Mouse (Mus musculus) retina, postnatal 7 days (tissue): ENCODE measurements around the gene Pax5.

ENCODE experiments used
- DNase-seq: peaks from one replicate; pipeline ENCODE4 v3.0.0-alpha.2; 2012; ENCODE audit warnings: low read depth, low spot score

The Pax5 gene

GRCm38 (mm10) chr4:44543880-44544279, 166.4 kb downstream of the Pax5 start:
- DNase-seq: no peak

GRCm38 (mm10) chr4:44542101-44542500, 168.2 kb downstream of the Pax5 start:
- DNase-seq: no peak

GRCm38 (mm10) chr4:44538488-44538887, 171.8 kb downstream of the Pax5 start:
- no peak for DNase-seq

- no peak for DNase-seq
These were observed 173.5 kb downstream of the Pax5 start for GRCm38 (mm10) chr4:44536794-44537193.

- no peak for DNase-seq
These were observed 174.6 kb downstream of the Pax5 start for GRCm38 (mm10) chr4:44535646-44536045.

- no peak for DNase-seq
These were observed 177.0 kb downstream of the Pax5 start for GRCm38 (mm10) chr4:44533286-44533685.

GRCm38 (mm10) chr4:44532731-44533130, 177.6 kb downstream of the Pax5 start:
- DNase-seq: no peak

- DNase-seq: no peak
These were observed 185.0 kb downstream of the Pax5 start for GRCm38 (mm10) chr4:44525336-44525735.

- DNase-seq: no peak
These were observed 191.4 kb downstream of the Pax5 start for GRCm38 (mm10) chr4:44518923-44519322.

- no peak for DNase-seq
These were observed 196.3 kb downstream of the Pax5 start for GRCm38 (mm10) chr4:44513981-44514380.

GRCm38 (mm10) chr4:44511682-44512081, 198.6 kb downstream of the Pax5 start:
- DNase-seq: no peak

GRCm38 (mm10) chr4:44508386-44509226, 201.7 kb downstream of the Pax5 start:
- DNase-seq: no peak

GRCm38 (mm10) chr4:44507861-44508260, 202.4 kb downstream of the Pax5 start:
- no peak for DNase-seq

- DNase-seq: no peak
These were observed 205.3 kb downstream of the Pax5 start for GRCm38 (mm10) chr4:44504998-44505397.

- no peak for DNase-seq
These were observed 208.0 kb downstream of the Pax5 start for GRCm38 (mm10) chr4:44502196-44502867.

- DNase-seq: no peak
These were observed 212.1 kb downstream of the Pax5 start for GRCm38 (mm10) chr4:44498156-44498555.

- no peak for DNase-seq
These were observed 214.5 kb downstream of the Pax5 start for GRCm38 (mm10) chr4:44495836-44496235.

GRCm38 (mm10) chr4:44493756-44494155, 216.5 kb downstream of the Pax5 start:
- DNase-seq: no peak

GRCm38 (mm10) chr4:44490872-44491271, 219.4 kb downstream of the Pax5 start:
- DNase-seq: no peak

- no peak for DNase-seq
These were observed 221.6 kb downstream of the Pax5 start for GRCm38 (mm10) chr4:44488702-44489101.

- no peak for DNase-seq
These were observed 222.1 kb downstream of the Pax5 start for GRCm38 (mm10) chr4:44488219-44488618.

GRCm38 (mm10) chr4:44482851-44483250, 227.4 kb downstream of the Pax5 start:
- DNase-seq: no peak

- no peak for DNase-seq
These were observed 230.5 kb downstream of the Pax5 start for GRCm38 (mm10) chr4:44479755-44480154.
